Mouse (Mus musculus) ES-Bruce4 (cell line): Measurements from ENCODE around the gene Gif. TPM values are rescaled to one million over a fixed set of nuclear protein-coding genes. Genes with fewer than 3 reads are reported as not detected.

ENCODE experiments used
- H3K27ac ChIP-seq: 2 replicates; pipeline ENCODE4 v1.5.1; 2012; ENCODE audit warnings: low read length, inconsistent platforms; ENCODE audit not compliant: insufficient read depth
- H3K27me3 ChIP-seq: 2 replicates; pipeline ENCODE4 v1.6.1; 2012; ENCODE audit warnings: mild to moderate bottlenecking, low read length, inconsistent platforms; ENCODE audit not compliant: control insufficient read depth, poor library complexity, insufficient read depth, severe bottlenecking
- H3K36me3 ChIP-seq: 2 replicates; pipeline ENCODE4 v1.6.1; 2012; ENCODE audit warnings: inconsistent platforms, mild to moderate bottlenecking, low read length, moderate library complexity; ENCODE audit not compliant: control insufficient read depth, poor library complexity, insufficient read depth, severe bottlenecking
- H3K4me1 ChIP-seq: one replicate; pipeline ENCODE4 v1.8.1; 2011; ENCODE audit warnings: low read length; ENCODE audit not compliant: control insufficient read depth, insufficient read depth
- H3K4me3 ChIP-seq: 2 replicates; pipeline ENCODE4 v1.5.1; 2011; ENCODE audit warnings: low read depth, mild to moderate bottlenecking, low read length
- H3K9ac ChIP-seq: 2 replicates; pipeline ENCODE4 v1.6.1; 2012; ENCODE audit warnings: low read depth, mild to moderate bottlenecking, inconsistent platforms; ENCODE audit not compliant: poor library complexity, severe bottlenecking
- H3K9me3 ChIP-seq: replicated peaks from 2 replicates; pipeline ENCODE4 v1.6.1; 2012; ENCODE audit warnings: mild to moderate bottlenecking, low read length, inconsistent platforms; ENCODE audit not compliant: control insufficient read depth, poor library complexity, insufficient read depth, severe bottlenecking
- CTCF ChIP-seq: IDR thresholded peaks from one replicate; pipeline ENCODE4 v1.8.1; 2011; ENCODE audit warnings: low read depth, low read length
- EP300 ChIP-seq: IDR thresholded peaks from 2 replicates; pipeline ENCODE4 v1.6.1; 2011; ENCODE audit warnings: low read depth, low read length; ENCODE audit not compliant: insufficient read depth
- POLR2A ChIP-seq: IDR thresholded peaks from one replicate; pipeline ENCODE4 v1.8.1; 2011; ENCODE audit warnings: low read length; ENCODE audit not compliant: insufficient read depth
- polyA plus RNA-seq: library from polyadenylated mRNA; stranded (reverse); fragments of >200 nt; gene quantifications from 2 replicates; pipeline ENCODE4 v1.2.4, GENCODE M21; 2011; ENCODE audit warnings: low read depth; ENCODE audit not compliant: missing spikeins, insufficient read depth, insufficient read length

Gene Gif
- polyA plus RNA-seq, 1 experiment = not detected

- Histone ChIP-seq H3K4me3 (no peak overlapping the region), H3K4me1 (no peaks in the 10 kb centered on the region), H3K36me3 (peaks cover 34% of the 10 kb centered on the region), H3K27me3 (no peaks in the 10 kb centered on the region), H3K27ac (no peak overlapping the region), H3K9ac (no peak overlapping the region), H3K9me3 (no peaks in the 10 kb centered on the region)
- TF ChIP-seq EP300 (no peak), POLR2A (no peak), CTCF (no peak)
These were observed 38.2 kb downstream of the Gif start for GRCm38 (mm10) chr19:11785409-11786154.

GRCm38 (mm10) chr19:11787826-11788225, 40.5 kb downstream of the Gif start:
- no peaks in the 10 kb centered on the region for H3K27me3 ChIP-seq
- no peak overlapping the region for H3K27ac ChIP-seq
- TF ChIP-seq CTCF (no peak), POLR2A (no peak), EP300 (no peak)
- no peak overlapping the region for H3K4me3 ChIP-seq
- no peak overlapping the region for H3K9ac ChIP-seq
- no peaks in the 10 kb centered on the region for H3K4me1 ChIP-seq
- no peaks in the 10 kb centered on the region for H3K9me3 ChIP-seq
- peaks cover 32% of the 10 kb centered on the region for H3K36me3 ChIP-seq

GRCm38 (mm10) chr19:11788876-11789275, 41.5 kb downstream of the Gif start:
- Histone ChIP-seq H3K27ac (no peak overlapping the region), H3K4me3 (no peak overlapping the region), H3K9me3 (no peaks in the 10 kb centered on the region), H3K27me3 (no peaks in the 10 kb centered on the region), H3K36me3 (peaks cover 32% of the 10 kb centered on the region), H3K4me1 (no peaks in the 10 kb centered on the region), H3K9ac (no peak overlapping the region)
- TF ChIP-seq POLR2A (no peak), EP300 (no peak)

- H3K36me3 ChIP-seq = peaks cover 20% of the 10 kb centered on the region
- no peak overlapping the region for H3K9ac ChIP-seq
- no peak for TF ChIP-seq POLR2A
- TF ChIP-seq CTCF = no peak
- no peak for TF ChIP-seq EP300
- no peaks in the 10 kb centered on the region for H3K9me3 ChIP-seq
- no peak overlapping the region for H3K4me3 ChIP-seq
- H3K27ac ChIP-seq = no peak overlapping the region
- H3K27me3 ChIP-seq = no peaks in the 10 kb centered on the region
- no peaks in the 10 kb centered on the region for H3K4me1 ChIP-seq
These were observed 44.5 kb downstream of the Gif start for GRCm38 (mm10) chr19:11791825-11792224.

GRCm38 (mm10) chr19:11793741-11794359, 46.5 kb downstream of the Gif start:
- Histone ChIP-seq H3K27ac (no peak overlapping the region), H3K9me3 (no peaks in the 10 kb centered on the region), H3K4me1 (no peaks in the 10 kb centered on the region), H3K27me3 (no peaks in the 10 kb centered on the region), H3K9ac (no peak overlapping the region), H3K36me3 (peaks cover 15% of the 10 kb centered on the region), H3K4me3 (no peak overlapping the region)
- TF ChIP-seq POLR2A (no peak), EP300 (no peak), CTCF (no peak)

GRCm38 (mm10) chr19:11794447-11794846, 47.1 kb downstream of the Gif start:
- Histone ChIP-seq H3K27me3 (no peaks in the 10 kb centered on the region), H3K4me1 (no peaks in the 10 kb centered on the region), H3K4me3 (no peak overlapping the region), H3K27ac (no peak overlapping the region), H3K9me3 (no peaks in the 10 kb centered on the region), H3K9ac (no peak overlapping the region), H3K36me3 (peaks cover 9% of the 10 kb centered on the region; the same call in 1 of the 2 replicates)
- TF ChIP-seq EP300 (no peak), POLR2A (no peak), CTCF (no peak)
